Mouse (Mus musculus): ENCODE data around the gene Olfr764-ps1. TPM values are rescaled to one million over a fixed set of nuclear protein-coding genes. Genes with fewer than 3 reads are reported as not detected.
"Not testable (repeated sequence)": the region's sequence is repeated elsewhere in the genome, so short reads cannot be mapped to it uniquely, and the experiment has no call there.

Gene Olfr764-ps1
- polyA plus RNA-seq (2015; fragmentation: Nextera tagmentation; extraction: Ambion mirVana), result not detected in 2 replicates

DNA sequence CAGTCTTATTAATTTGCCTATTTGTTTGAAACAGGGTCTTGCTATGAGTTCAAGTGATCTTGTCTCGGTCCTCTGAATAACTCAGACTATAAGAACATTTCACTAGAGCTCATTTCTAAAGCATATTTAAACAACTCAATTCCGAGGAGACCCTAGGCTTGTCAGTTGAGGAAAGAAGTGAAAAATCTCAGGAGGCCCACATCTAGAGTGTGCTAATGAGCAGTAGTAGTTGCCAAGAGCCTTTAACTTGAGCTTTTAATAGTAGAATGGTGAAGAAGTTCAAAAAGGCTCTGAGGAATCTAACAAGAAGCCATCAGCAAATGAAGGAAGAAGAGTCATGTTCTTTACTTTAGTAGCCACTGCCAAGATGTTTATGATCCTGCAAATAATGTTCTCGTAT is at the start of gene Olfr764-ps1:
Gene Olfr764-ps1, minus strand, starts transcription at position 101 of the 400 bp plus-strand sequence.
- no peak within 1 kb of the TSS for H3K9ac ChIP-seq (ENCODE audit: low read depth, low read length)
- WGBS (ENCODE audit: insufficient replicate concordance), result 43% methylated on average over 3 of the region's 3 CpGs
- H3K27me3 ChIP-seq (ENCODE audit: control insufficient read depth, insufficient read depth, low read depth, low read length), result no peaks in the 10 kb centered on the region
- H3K4me1 ChIP-seq (ENCODE audit: control insufficient read depth, low read depth, low read length), result no peaks in the 10 kb centered on the region
- no peaks in the 10 kb centered on the region for H3K9me3 ChIP-seq (replicated peaks; ENCODE audit: control insufficient read depth, low read length)
- no peaks in the 10 kb centered on the region for H3K36me3 ChIP-seq (ENCODE audit: control insufficient read depth, insufficient read depth)
- no peak within 1 kb of the TSS for H3K4me2 ChIP-seq (ENCODE audit: low read depth, low read length)
- H3K4me3 ChIP-seq (ENCODE audit: low read depth, low read length), result no peak within 1 kb of the TSS
- no peak within 1 kb of the TSS for H3K27ac ChIP-seq (ENCODE audit: low read length)
- ATAC-seq (ENCODE audit: low read depth), result no peak

DNA sequence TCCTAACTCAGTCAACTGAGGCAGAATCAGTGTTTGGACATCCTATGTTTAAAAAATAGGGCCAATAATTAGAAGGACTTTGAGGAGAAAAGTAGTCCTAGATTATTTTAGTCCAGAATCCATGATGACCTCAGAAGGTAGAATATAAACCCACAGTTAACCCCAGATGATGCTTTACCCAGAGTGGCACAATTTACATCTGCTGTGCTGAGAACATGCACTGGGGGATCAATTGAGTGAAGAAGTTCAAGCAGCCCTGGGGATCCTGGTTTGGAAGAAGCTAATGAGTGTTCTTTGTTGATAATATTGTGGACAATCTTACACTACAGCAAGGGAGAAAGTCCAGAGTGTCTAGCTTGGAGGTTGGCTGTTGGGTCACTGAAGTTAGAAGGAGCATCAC is 43.1 kb upstream of the Olfr764-ps1 start, which contains the start of gene Olfr767:
Gene Olfr767, minus strand, starts transcription at position 101 of the 400 bp plus-strand sequence.
- not testable (repeated sequence) for H3K4me3 ChIP-seq (ENCODE audit: low read depth, low read length); H3K27ac ChIP-seq (ENCODE audit: low read length); H3K9me3 ChIP-seq (replicated peaks; ENCODE audit: control insufficient read depth, low read length); H3K36me3 ChIP-seq (ENCODE audit: control insufficient read depth, insufficient read depth); H3K9ac ChIP-seq (ENCODE audit: low read depth, low read length); H3K27me3 ChIP-seq (ENCODE audit: control insufficient read depth, insufficient read depth, low read depth, low read length); ATAC-seq (ENCODE audit: low read depth); H3K4me2 ChIP-seq (ENCODE audit: low read depth, low read length); H3K4me1 ChIP-seq (ENCODE audit: control insufficient read depth, low read depth, low read length)

DNA sequence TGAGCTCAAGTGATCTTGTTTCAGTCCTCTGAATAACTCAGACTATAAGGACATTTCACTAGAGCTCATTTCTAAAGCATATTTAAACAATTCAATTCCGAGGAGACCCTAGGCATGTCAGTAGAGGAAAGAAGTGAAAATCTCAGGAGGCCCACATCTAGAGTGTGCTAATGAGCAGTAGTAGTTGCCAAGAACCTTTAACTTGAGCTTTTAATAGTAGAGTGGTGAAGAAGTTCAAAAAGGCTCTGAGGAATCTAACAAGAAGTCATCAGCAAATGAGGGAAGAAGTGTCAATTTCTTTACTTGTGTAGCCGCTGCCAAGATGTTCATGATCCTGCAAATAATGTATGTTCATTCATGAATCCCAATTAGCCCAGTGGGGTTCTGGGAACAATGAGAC is 29.2 kb upstream of the Olfr764-ps1 start, which contains the start of gene Olfr766-ps1:
Gene Olfr766-ps1, minus strand, starts transcription at position 101 of the 400 bp plus-strand sequence.
- Histone ChIP-seq H3K27ac (ENCODE audit: low read length) (no peak within 1 kb of the TSS), H3K4me1 (ENCODE audit: control insufficient read depth, low read depth, low read length) (no peaks in the 10 kb centered on the region)
- WGBS (ENCODE audit: insufficient replicate concordance), result 54% methylated on average over 2 of the region's 2 CpGs

DNA sequence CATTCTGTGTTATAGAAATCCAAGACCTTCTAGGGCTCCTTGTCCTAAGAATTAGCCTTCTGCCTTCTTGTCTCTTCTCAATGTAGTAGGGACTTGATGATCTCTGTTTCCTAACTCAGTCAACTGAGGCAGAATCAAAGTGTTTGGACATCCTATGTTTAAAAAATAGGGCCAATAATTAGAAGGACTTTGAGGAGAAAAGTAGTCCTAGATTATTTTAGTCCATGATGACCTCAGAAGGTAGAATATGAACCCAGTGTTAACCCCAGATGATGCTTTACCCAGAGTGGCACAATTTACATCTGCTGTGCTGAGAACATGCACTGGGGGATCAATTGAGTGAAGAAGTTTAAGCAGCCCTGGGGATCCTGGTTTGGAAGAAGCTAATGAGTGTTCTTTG is 10.2 kb upstream of the Olfr764-ps1 start, which contains the start of gene Olfr765:
Gene Olfr765, minus strand, starts transcription at position 101 of the 400 bp plus-strand sequence.
- H3K9me3 ChIP-seq (replicated peaks; ENCODE audit: control insufficient read depth, low read length); H3K4me3 ChIP-seq (ENCODE audit: low read depth, low read length); H3K4me2 ChIP-seq (ENCODE audit: low read depth, low read length); H3K4me1 ChIP-seq (ENCODE audit: control insufficient read depth, low read depth, low read length); H3K9ac ChIP-seq (ENCODE audit: low read depth, low read length); ATAC-seq (ENCODE audit: low read depth); H3K36me3 ChIP-seq (ENCODE audit: control insufficient read depth, insufficient read depth); H3K27me3 ChIP-seq (ENCODE audit: control insufficient read depth, insufficient read depth, low read depth, low read length); H3K27ac ChIP-seq (ENCODE audit: low read length): not testable (repeated sequence)

More for the DNA sequence above, 29.2 kb upstream of the Olfr764-ps1 start, which contains the start of gene Olfr766-ps1:
- Histone ChIP-seq H3K4me2 (ENCODE audit: low read depth, low read length) (no peak within 1 kb of the TSS), H3K9me3 (replicated peaks; ENCODE audit: control insufficient read depth, low read length) (no peaks in the 10 kb centered on the region), H3K27me3 (ENCODE audit: control insufficient read depth, insufficient read depth, low read depth, low read length) (no peaks in the 10 kb centered on the region), H3K36me3 (ENCODE audit: control insufficient read depth, insufficient read depth) (no peaks in the 10 kb centered on the region), H3K9ac (ENCODE audit: low read depth, low read length) (no peak within 1 kb of the TSS), H3K4me3 (ENCODE audit: low read depth, low read length) (no peak within 1 kb of the TSS)
- ATAC-seq (ENCODE audit: low read depth), result no peak

DNA sequence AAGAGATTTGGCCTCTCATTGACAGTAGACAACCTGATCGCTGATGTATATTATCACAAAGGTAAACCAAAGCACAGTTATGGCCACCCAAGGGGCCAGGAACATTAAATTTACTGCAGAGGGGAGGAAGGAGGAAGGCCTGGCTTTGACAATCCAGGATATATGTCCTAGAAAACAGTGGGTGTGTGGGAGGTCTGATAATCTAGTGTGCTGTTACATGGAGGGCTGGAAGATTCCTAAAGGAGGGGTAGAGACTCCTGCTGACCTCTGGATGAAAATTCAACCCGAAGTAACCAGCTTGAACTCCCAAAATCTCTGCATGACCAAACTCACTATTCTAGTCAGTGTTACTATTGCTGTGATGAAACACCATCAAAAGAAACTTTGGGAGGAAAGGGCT is 11.4 kb downstream of the Olfr764-ps1 start:
- 54% methylated on average over 2 of the region's 2 CpGs for WGBS (ENCODE audit: insufficient replicate concordance)
- no peak overlapping the region for H3K9ac ChIP-seq (ENCODE audit: low read depth, low read length)
- ATAC-seq (ENCODE audit: low read depth), result no peak

DNA sequence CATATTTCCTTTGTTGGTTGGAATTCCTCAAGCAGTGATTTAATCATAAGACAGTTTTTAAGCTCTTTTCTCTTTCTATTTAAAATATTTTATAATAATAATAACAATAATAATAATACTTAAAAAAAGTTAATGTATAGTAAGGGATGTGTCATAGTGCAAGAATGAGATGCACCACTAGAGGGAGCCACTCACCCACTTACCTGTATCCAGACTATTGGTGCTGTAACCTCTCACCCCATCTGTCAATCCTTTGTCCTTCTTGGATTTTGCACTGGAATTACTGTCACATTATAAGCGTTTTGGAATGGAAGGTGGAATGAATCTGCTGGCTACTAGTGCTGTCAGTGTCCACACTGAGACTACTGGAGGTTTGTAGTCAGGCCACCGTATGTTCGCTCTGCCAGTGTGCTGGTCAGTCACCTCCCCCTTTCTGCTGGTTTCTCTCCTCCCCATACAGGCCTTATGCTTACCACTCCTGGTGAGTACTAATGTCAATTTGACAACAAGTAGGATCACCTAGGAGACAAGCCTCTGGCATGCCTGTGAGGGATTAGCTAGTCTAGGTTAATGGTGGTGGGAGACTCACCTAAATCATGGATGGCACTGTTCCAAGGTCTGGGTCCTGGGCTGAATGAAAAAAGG is 13.6 kb downstream of the Olfr764-ps1 start:
- Histone ChIP-seq H3K36me3 (ENCODE audit: control insufficient read depth, insufficient read depth) (no peaks in the 10 kb centered on the region), H3K4me2 (ENCODE audit: low read depth, low read length) (no peak overlapping the region), H3K9me3 (replicated peaks; ENCODE audit: control insufficient read depth, low read length) (no peaks in the 10 kb centered on the region), H3K27me3 (ENCODE audit: control insufficient read depth, insufficient read depth, low read depth, low read length) (no peaks in the 10 kb centered on the region), H3K4me1 (ENCODE audit: control insufficient read depth, low read depth, low read length) (no peaks in the 10 kb centered on the region), H3K4me3 (ENCODE audit: low read depth, low read length) (no peak overlapping the region), H3K9ac (ENCODE audit: low read depth, low read length) (no peak overlapping the region), H3K27ac (ENCODE audit: low read length) (no peak overlapping the region)
- 53% methylated on average over 3 of the region's 3 CpGs for WGBS (ENCODE audit: insufficient replicate concordance)
- no peak for ATAC-seq (ENCODE audit: low read depth)

More for the DNA sequence above, 11.4 kb downstream of the Olfr764-ps1 start:
- Histone ChIP-seq H3K4me3 (ENCODE audit: low read depth, low read length) (no peak overlapping the region), H3K4me1 (ENCODE audit: control insufficient read depth, low read depth, low read length) (no peaks in the 10 kb centered on the region), H3K27ac (ENCODE audit: low read length) (no peak overlapping the region), H3K36me3 (ENCODE audit: control insufficient read depth, insufficient read depth) (no peaks in the 10 kb centered on the region), H3K4me2 (ENCODE audit: low read depth, low read length) (no peak overlapping the region), H3K9me3 (replicated peaks; ENCODE audit: control insufficient read depth, low read length) (no peaks in the 10 kb centered on the region), H3K27me3 (ENCODE audit: control insufficient read depth, insufficient read depth, low read depth, low read length) (no peaks in the 10 kb centered on the region)

DNA sequence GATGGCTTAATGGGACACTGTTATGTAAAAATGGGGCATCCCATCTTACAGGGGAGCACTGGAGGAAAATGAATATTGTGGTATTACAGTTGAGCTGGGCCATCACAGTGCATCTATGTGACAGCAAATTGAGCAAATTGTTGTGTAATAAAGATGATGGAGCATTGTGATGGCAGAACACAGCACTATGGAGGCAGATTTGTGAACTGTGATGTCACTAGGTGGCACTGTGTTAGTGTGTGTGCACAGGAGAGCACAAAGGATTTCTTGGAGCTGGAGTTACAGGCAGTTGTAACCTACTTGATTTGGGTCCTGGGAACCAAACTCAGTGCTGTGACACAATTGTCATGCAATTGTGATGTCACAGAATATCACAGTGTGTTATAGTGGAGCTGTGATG is 16.4 kb downstream of the Olfr764-ps1 start:
- no peaks in the 10 kb centered on the region for H3K9me3 ChIP-seq (replicated peaks; ENCODE audit: control insufficient read depth, low read length)
- H3K9ac ChIP-seq (ENCODE audit: low read depth, low read length), result no peak overlapping the region
- H3K27me3 ChIP-seq (ENCODE audit: control insufficient read depth, insufficient read depth, low read depth, low read length), result no peaks in the 10 kb centered on the region
- H3K4me2 ChIP-seq (ENCODE audit: low read depth, low read length), result no peak overlapping the region
- H3K4me1 ChIP-seq (ENCODE audit: control insufficient read depth, low read depth, low read length), result no peaks in the 10 kb centered on the region
- no peak overlapping the region for H3K4me3 ChIP-seq (ENCODE audit: low read depth, low read length)
- H3K36me3 ChIP-seq (ENCODE audit: control insufficient read depth, insufficient read depth), result no peaks in the 10 kb centered on the region
- H3K27ac ChIP-seq (ENCODE audit: low read length), result no peak overlapping the region
- ATAC-seq (ENCODE audit: low read depth), result no peak

DNA sequence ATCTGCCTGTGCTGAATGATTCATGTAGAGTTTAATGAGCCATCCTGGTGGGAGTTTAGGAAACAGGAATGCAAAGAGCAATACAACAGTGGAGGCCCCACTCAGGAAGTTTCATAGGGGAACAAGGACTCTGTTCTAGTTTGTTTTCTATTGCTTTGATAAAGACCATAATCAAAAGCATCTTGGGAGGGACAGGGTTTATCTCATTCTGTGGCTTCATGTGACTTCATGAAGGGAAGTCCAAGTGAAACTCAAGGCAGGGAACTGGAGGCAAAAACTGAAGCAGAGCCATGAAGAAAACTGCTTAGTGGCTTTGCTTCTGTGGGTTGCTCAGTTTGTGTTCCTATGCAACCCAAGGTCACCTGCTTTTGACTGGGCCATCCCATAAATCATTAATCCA is 25.2 kb downstream of the Olfr764-ps1 start:
- no peak overlapping the region for H3K4me2 ChIP-seq (ENCODE audit: low read depth, low read length)
- H3K27ac ChIP-seq (ENCODE audit: low read length), result no peak overlapping the region
- H3K27me3 ChIP-seq (ENCODE audit: control insufficient read depth, insufficient read depth, low read depth, low read length), result no peaks in the 10 kb centered on the region
- ATAC-seq (ENCODE audit: low read depth), result no peak
- H3K9me3 ChIP-seq (replicated peaks; ENCODE audit: control insufficient read depth, low read length), result no peaks in the 10 kb centered on the region
- H3K4me1 ChIP-seq (ENCODE audit: control insufficient read depth, low read depth, low read length), result no peaks in the 10 kb centered on the region
- no peaks in the 10 kb centered on the region for H3K36me3 ChIP-seq (ENCODE audit: control insufficient read depth, insufficient read depth)
- H3K4me3 ChIP-seq (ENCODE audit: low read depth, low read length), result no peak overlapping the region
- H3K9ac ChIP-seq (ENCODE audit: low read depth, low read length), result no peak overlapping the region

DNA sequence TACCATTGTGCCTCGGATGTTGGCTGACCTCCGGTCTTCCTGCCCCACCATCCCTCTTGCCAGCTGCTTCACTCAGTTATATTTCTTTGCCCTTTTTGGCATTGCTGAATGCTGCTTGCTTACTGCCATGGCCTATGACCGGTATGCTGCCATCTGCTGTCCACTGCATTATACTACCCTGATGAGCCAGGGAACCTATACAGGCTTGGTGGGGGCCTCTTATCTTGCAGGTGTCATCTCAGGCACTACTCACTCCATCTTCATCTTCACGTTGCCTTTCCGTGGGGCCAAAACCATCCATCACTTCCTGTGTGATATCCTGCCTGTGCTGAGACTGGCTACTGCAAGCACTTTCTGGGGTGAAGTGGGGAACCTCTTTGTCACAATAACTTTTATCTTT is 28.2 kb downstream of the Olfr764-ps1 start:
- not testable (repeated sequence) for ATAC-seq (ENCODE audit: low read depth); H3K4me2 ChIP-seq (ENCODE audit: low read depth, low read length)

More for the DNA sequence above, 28.2 kb downstream of the Olfr764-ps1 start:
- not testable (repeated sequence) for H3K36me3 ChIP-seq (ENCODE audit: control insufficient read depth, insufficient read depth); H3K4me1 ChIP-seq (ENCODE audit: control insufficient read depth, low read depth, low read length); H3K9ac ChIP-seq (ENCODE audit: low read depth, low read length); H3K9me3 ChIP-seq (replicated peaks; ENCODE audit: control insufficient read depth, low read length); H3K4me3 ChIP-seq (ENCODE audit: low read depth, low read length); H3K27me3 ChIP-seq (ENCODE audit: control insufficient read depth, insufficient read depth, low read depth, low read length); H3K27ac ChIP-seq (ENCODE audit: low read length)
- WGBS (ENCODE audit: insufficient replicate concordance), result 67% methylated on average over 2 of the region's 5 CpGs
